Mouse (Mus musculus) embryonic facial prominence, embryonic 14.5 days (tissue): ENCODE measurements around the gene Ddx25. TPM values are rescaled to one million over a fixed set of nuclear protein-coding genes. Genes with fewer than 3 reads are reported as not detected.

Source experiments
- ATAC-seq: fragments of 200-750 bp; cut with Nextera tagmentation; 2 replicates; pipeline ENCODE4 v1.8.0; 2017; ENCODE audit warnings: low read depth, moderate number of reproducible peaks, moderate TSS enrichment
- DNase-seq: peaks from one replicate; pipeline ENCODE4 v3.0.0-alpha.2; 2015; ENCODE audit warnings: low spot score
- H3K27ac ChIP-seq: fragments of 300-500 bp; sonication (generic); replicated peaks from 2 replicates; pipeline ENCODE4 v1.5.1; 2014; ENCODE audit warnings: low read depth, mild to moderate bottlenecking, low read length, moderate library complexity
- H3K27me3 ChIP-seq: fragments of 300-500 bp; sonication (generic); replicated peaks from 2 replicates; pipeline ENCODE4 v1.6.1; 2014; ENCODE audit warnings: low read length; ENCODE audit not compliant: control insufficient read depth, insufficient read depth
- H3K36me3 ChIP-seq: fragments of 300-500 bp; sonication (generic); 2 replicates; pipeline ENCODE4 v1.6.1; 2014; ENCODE audit warnings: low read length, mixed read lengths; ENCODE audit not compliant: control insufficient read depth, insufficient read depth
- H3K4me1 ChIP-seq: fragments of 300-500 bp; sonication (generic); 2 replicates; pipeline ENCODE4 v1.6.1; 2014; ENCODE audit warnings: antibody characterized with exemption, low read length; ENCODE audit not compliant: control insufficient read depth, insufficient read depth
- H3K4me2 ChIP-seq: fragments of 300-500 bp; sonication (generic); 2 replicates; pipeline ENCODE4 v1.6.1; 2014; ENCODE audit warnings: low read depth, mild to moderate bottlenecking, low read length, moderate library complexity, mixed read lengths
- H3K4me3 ChIP-seq: fragments of 300-500 bp; sonication (generic); 2 replicates; pipeline ENCODE4 v1.5.1; 2014; ENCODE audit warnings: low read depth, mild to moderate bottlenecking, low read length
- H3K9ac ChIP-seq: fragments of 300-500 bp; sonication (generic); 2 replicates; pipeline ENCODE4 v1.6.1; 2014; ENCODE audit warnings: low read depth, mild to moderate bottlenecking, low read length, moderate library complexity, mixed read lengths
- H3K9me3 ChIP-seq: fragments of 300-500 bp; sonication (generic); 2 replicates; pipeline ENCODE4 v1.6.1; 2016; ENCODE audit warnings: low read length; ENCODE audit not compliant: control insufficient read depth
- WGBS: fragments of 180-500 bp; shearing (Covaris S2); extraction: QIAGEN DNeasy Blood & Tissue Kit; methylation state at CpG from one replicate; pipeline ENCODE4 v1.1.7; 2014; 5-methylcytosine and 5-hydroxymethylcytosine counted together
- polyA plus RNA-seq: library from polyadenylated mRNA; unstranded; fragments of >200 nt; fragmentation: Nextera tagmentation; extraction: Ambion mirVana; gene quantifications from 2 replicates; pipeline ENCODE4 v1.2.1, GENCODE M21; 2014

Gene Ddx25
- polyA plus RNA-seq, 1 experiment from 2014 or later = 3.7 TPM

DNA sequence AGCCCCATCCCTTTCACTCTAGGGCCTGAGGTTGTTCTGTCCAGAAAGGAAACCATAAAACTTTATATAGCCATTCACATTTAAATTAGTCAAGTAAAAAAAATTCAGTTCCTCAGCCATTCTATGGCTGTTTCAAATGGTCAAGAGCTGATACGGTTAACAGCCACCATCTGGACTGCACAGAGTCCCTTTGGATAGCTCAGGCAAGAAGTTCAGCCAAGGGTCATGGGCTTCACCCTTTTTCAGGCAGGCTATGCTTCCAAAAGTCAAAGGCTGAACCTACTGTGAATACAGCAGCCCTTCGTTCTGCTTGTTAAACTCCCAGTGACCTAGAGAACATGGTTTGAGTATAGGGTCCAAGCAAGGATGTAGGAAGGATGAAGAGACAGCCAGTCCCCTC lies 13.7 kb downstream of the Ddx25 start:
- Histone ChIP-seq H3K36me3 (no peaks in the 10 kb centered on the region), H3K27ac (no peak overlapping the region), H3K4me1 (no peaks in the 10 kb centered on the region), H3K9me3 (no peaks in the 10 kb centered on the region), H3K9ac (no peak overlapping the region), H3K4me2 (no peak overlapping the region), H3K4me3 (no peak overlapping the region), H3K27me3 (no peaks in the 10 kb centered on the region)
- DNase-seq (no peak), ATAC-seq (no peak)
- WGBS = 54% methylated on average over 2 of the region's 2 CpGs

DNA sequence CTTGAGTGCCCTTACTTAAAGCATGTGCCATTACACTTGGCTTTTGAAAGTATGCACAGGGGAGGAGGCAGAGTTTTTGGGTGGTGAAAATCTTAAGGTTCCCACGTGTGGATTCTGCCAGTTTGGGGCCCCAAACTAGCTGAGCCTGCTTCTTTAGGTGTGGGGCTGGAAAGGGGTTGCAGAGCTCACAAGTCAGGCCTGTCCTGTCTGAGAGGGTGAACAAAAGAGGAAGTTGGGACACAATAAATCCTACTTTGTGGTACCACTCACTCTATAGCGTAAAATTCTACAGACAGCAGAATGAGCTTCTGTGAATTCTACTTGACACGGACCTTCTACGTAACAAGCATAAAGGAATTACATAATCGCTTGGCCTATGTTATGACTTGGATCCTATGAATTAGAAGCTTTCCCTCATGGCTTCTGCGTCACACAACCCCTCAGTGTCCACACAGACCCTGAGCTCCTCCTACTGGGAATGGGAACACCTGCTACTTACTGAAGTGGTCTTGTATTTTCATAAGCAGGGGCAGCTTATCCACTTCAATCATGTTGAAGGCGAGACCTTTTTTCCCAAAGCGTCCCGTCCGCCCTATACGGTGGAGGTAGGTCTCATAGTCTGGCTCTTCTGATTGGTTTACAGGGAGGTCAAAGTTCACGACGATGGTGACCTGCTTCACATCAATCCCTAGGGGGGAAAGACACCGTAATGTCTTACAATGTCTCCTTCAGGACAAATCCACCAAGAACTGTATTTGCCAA lies 15.0 kb downstream of the Ddx25 start:
- H3K4me3 ChIP-seq = no peak overlapping the region
- no peaks in the 10 kb centered on the region for H3K27me3 ChIP-seq
- H3K4me2 ChIP-seq = no peak overlapping the region
- no peak overlapping the region for H3K9ac ChIP-seq
- H3K27ac ChIP-seq = no peak overlapping the region
- no peaks in the 10 kb centered on the region for H3K9me3 ChIP-seq
- ATAC-seq (no peak), DNase-seq (no peak)
- 79% methylated on average over 14 of the region's 14 CpGs for WGBS
- no peaks in the 10 kb centered on the region for H3K4me1 ChIP-seq
- H3K36me3 ChIP-seq = no peaks in the 10 kb centered on the region

DNA sequence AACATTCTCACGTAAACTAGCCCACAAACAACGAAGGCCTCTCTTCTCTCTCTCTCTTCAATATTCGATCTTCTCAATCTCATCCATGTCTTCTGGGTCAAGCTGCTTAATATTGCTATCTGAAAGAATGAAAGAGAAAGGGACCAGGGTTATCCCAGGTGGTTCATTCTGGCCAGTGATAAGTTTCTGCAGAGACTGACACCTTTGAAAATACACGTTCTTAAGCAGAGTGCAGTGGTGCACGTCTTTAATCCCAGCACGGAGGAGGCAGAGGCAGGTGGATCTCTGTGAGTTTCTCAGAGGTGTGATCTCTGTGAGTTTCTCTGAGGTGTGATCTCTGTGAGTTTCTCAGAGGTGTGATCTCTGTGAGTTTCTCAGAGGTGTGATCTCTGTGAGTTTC lies 16.4 kb downstream of the Ddx25 start:
- 66% methylated on average over 6 of the region's 6 CpGs for WGBS
- no peaks in the 10 kb centered on the region for H3K27me3 ChIP-seq
- no peak for DNase-seq
- H3K4me1 ChIP-seq = no peaks in the 10 kb centered on the region
- no peak overlapping the region for H3K4me2 ChIP-seq
- no peaks in the 10 kb centered on the region for H3K36me3 ChIP-seq
- H3K9ac ChIP-seq = no peak overlapping the region
- H3K9me3 ChIP-seq = no peaks in the 10 kb centered on the region
- no peak overlapping the region for H3K4me3 ChIP-seq
- H3K27ac ChIP-seq = no peak overlapping the region
- no peak for ATAC-seq

DNA sequence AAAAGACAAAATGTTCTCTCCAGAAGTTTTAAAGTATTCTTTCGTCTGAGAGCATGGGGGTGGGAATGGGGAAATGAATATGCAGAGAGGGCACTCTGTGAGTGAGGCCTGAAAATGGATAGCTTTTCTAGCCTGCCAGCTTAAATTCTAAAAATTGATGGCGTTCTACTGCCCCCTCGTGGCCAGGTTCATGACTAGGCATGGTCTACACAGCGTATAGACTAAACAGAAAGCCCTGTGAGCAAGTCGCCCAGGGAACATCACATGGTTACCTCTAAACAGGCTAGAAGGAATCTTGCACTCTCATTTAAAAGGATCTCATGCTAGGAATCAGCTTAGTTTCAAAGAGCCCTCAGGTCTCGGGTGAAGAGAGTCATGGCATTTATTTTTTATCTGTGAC lies 16.8 kb downstream of the Ddx25 start:
- ATAC-seq (peak; percentile 84), DNase-seq (peak; percentile 91)
- Histone ChIP-seq H3K36me3 (no peaks in the 10 kb centered on the region), H3K27me3 (no peaks in the 10 kb centered on the region), H3K9me3 (no peaks in the 10 kb centered on the region), H3K4me2 (no peak overlapping the region), H3K9ac (no peak overlapping the region), H3K4me3 (no peak overlapping the region), H3K4me1 (no peaks in the 10 kb centered on the region), H3K27ac (no peak overlapping the region)
- 5% methylated on average over 6 of the region's 6 CpGs for WGBS

DNA sequence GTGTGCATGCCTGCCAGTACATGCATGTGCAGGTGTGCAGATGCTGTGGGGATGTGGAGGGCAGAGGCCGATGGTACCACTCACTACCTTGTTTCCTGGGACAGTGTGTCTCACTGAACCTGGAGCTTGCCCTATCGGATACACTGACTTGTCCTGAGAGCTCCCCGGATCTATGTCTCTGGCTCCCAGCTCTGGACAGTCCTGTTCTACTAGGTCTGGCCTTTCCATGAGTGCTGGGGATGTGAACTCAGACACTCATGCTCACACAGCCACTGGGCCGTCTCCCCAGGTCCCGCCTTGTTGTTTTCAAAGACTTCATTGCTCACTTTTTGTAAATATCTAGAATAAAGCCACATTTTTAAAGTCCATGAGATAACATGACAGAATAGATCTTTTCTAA lies 17.3 kb downstream of the Ddx25 start:
- H3K4me2 ChIP-seq = no peak overlapping the region
- H3K27ac ChIP-seq = no peak overlapping the region
- WGBS = 78% methylated on average over 5 of the region's 5 CpGs
- H3K4me3 ChIP-seq = no peak overlapping the region
- ATAC-seq = no peak
- no peak overlapping the region for H3K9ac ChIP-seq
- no peak for DNase-seq
- no peaks in the 10 kb centered on the region for H3K27me3 ChIP-seq
- no peaks in the 10 kb centered on the region for H3K4me1 ChIP-seq
- no peaks in the 10 kb centered on the region for H3K9me3 ChIP-seq
- H3K36me3 ChIP-seq = no peaks in the 10 kb centered on the region

DNA sequence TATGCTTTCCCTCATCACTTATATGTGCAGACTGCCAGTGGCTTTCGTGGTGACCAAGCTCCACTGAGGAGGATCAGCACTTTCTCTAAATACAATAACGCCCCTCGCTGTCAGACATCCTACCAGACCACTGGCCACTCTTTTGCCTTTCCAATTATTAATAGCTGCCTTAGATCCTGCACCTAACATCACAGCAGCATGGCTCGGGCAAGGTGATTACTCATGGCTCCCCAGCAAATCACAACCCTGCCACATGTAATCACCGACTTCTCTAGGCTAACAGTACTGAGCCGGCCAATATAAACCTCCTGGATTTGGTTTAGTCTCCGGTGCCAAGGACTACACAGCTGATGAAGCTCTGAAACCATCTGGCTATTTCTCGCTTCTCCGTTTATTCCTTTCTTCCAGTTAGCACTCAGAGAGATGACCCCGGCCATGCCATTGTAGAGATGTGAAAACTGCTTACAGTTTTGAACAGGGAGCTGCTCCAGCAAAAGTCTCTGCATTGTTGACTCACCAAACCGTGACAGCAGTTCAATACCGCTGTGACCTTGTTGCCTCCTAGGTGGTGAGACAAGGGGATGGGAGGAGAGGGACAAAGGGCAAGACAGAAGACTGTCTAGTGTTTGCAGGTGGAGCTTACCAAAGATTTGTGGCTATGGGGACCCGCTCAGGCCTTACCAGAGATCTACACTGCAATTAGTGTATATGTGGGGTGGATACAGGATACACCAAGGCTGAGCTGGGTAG lies 19.2 kb downstream of the Ddx25 start:
- Histone ChIP-seq H3K27ac (no peak overlapping the region), H3K4me3 (no peak overlapping the region), H3K27me3 (no peaks in the 10 kb centered on the region), H3K36me3 (no peaks in the 10 kb centered on the region), H3K4me1 (no peaks in the 10 kb centered on the region), H3K9me3 (no peaks in the 10 kb centered on the region), H3K9ac (no peak overlapping the region), H3K4me2 (no peak overlapping the region)
- WGBS = 70% methylated on average over 13 of the region's 13 CpGs
- ATAC-seq (no peak), DNase-seq (no peak)

DNA sequence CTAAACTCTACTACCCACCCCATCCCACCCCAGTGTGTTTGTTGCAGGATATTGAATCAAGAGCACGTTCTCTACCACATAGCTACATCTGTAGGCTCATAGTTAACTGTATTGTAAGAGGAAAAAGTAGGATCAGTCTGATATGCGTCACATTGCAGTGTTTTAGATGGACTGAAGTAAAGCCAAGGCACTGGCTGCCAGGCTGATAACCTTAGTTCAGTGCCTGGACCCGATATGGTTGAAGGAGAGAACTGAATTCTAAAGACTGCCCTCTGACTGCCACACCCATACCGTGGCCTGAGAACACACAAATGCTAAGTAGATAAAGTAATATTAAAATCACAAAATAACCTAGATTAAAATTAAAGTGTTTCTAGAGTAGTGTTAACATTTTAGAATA lies 22.5 kb downstream of the Ddx25 start:
- no peak overlapping the region for H3K4me2 ChIP-seq
- H3K27ac ChIP-seq = no peak overlapping the region
- H3K4me1 ChIP-seq = peaks cover 2% of the 10 kb centered on the region; the same call in 1 of the 2 replicates
- no peak for ATAC-seq
- no peaks in the 10 kb centered on the region for H3K9me3 ChIP-seq
- no peak for DNase-seq
- H3K36me3 ChIP-seq = no peaks in the 10 kb centered on the region
- 68% methylated on average over 4 of the region's 4 CpGs for WGBS
- H3K4me3 ChIP-seq = no peak overlapping the region
- H3K27me3 ChIP-seq = no peaks in the 10 kb centered on the region
- H3K9ac ChIP-seq = no peak overlapping the region

DNA sequence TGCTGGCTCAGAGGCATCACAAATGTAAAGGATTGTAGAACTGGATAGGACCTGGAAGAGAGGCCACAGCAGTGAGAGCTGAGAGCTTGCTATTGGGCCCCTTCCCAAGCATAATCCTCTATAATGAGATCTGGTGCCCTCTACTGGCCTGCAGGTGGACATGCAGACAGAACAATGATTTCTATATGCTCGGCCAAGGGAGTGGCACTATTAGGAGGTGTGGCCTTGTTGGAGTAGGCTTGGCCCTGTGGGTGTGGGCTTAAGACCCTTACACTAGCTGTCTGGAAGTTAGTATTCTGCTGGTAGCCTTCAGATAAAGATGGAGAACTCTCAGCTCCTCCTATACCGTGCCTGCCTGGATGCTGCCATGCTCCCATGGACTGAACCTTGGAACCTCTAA lies 23.2 kb downstream of the Ddx25 start:
- Histone ChIP-seq H3K9ac (no peak overlapping the region), H3K27ac (no peak overlapping the region), H3K36me3 (no peaks in the 10 kb centered on the region), H3K4me1 (peaks cover 10% of the 10 kb centered on the region), H3K4me2 (no peak overlapping the region), H3K27me3 (no peaks in the 10 kb centered on the region), H3K9me3 (no peaks in the 10 kb centered on the region), H3K4me3 (no peak overlapping the region)
- ATAC-seq (peak; percentile 88), DNase-seq (peak; percentile 90)
- WGBS = 2% methylated on average over 2 of the region's 2 CpGs

DNA sequence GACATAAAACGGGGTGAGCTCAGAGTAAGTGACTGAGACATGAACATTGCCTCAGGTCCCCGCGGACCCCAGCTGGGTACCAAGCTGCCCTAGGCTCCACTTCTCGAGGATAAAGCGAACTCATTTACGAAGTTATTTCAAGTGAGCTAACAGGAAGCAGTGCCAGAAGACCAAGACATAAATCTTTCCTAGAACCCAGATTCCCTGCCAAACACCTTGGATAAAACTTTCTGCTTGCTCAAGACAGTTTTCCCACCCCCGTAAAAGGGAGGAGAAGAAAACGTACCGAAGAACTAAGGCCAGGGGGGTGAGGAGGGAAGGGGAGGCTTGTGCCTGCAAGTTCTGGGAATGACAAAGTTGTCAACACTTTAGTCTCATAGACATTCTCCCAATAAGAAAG lies 25.1 kb downstream of the Ddx25 start:
- DNase-seq (peak; percentile 24), ATAC-seq (no peak)
- Histone ChIP-seq H3K4me1 (peaks cover 15% of the 10 kb centered on the region), H3K4me3 (no peak overlapping the region), H3K9me3 (no peaks in the 10 kb centered on the region), H3K9ac (no peak overlapping the region), H3K4me2 (no peak overlapping the region), H3K36me3 (no peaks in the 10 kb centered on the region), H3K27me3 (no peaks in the 10 kb centered on the region), H3K27ac (no peak overlapping the region)
- 61% methylated on average over 9 of the region's 9 CpGs for WGBS
